Mouse (Mus musculus): Measurements from ENCODE around the gene Gm39653.
"Not testable (repeated sequence)": the region's sequence is repeated elsewhere in the genome, so short reads cannot be mapped to it uniquely, and the experiment has no call there.

The Gm39653 gene

GRCm38 (mm10) chr1:63615668-63616067 lies at the start of gene Gm39653:
TSS of gene Gm39653 (plus strand) at chr1:63615968.
- no peak for DNase-seq

- no peak for DNase-seq
These were observed 49.3 kb upstream of the Gm39653 start for GRCm38 (mm10) chr1:63566501-63566900.

GRCm38 (mm10) chr1:63567031-63567430 lies 48.7 kb upstream of the Gm39653 start:
- DNase-seq, result no peak

- DNase-seq, result no peak
These were observed 43.5 kb upstream of the Gm39653 start for GRCm38 (mm10) chr1:63572229-63572628.

- DNase-seq, result no peak
These were observed 42.3 kb upstream of the Gm39653 start for GRCm38 (mm10) chr1:63573432-63573831.

- DNase-seq, result no peak
These were observed 41.7 kb upstream of the Gm39653 start for GRCm38 (mm10) chr1:63573864-63574611.

GRCm38 (mm10) chr1:63576803-63577202 lies 39.0 kb upstream of the Gm39653 start:
- no peak for DNase-seq

- no peak for DNase-seq
These were observed 36.6 kb upstream of the Gm39653 start for GRCm38 (mm10) chr1:63579153-63579552.

GRCm38 (mm10) chr1:63586869-63587268 lies 28.9 kb upstream of the Gm39653 start:
- DNase-seq, result no peak

GRCm38 (mm10) chr1:63603870-63604500 lies 11.8 kb upstream of the Gm39653 start:
- DNase-seq, result peak; percentile 3

GRCm38 (mm10) chr1:63609613-63610012 lies 6.2 kb upstream of the Gm39653 start:
- DNase-seq, result no peak

- peak; percentile 62 for DNase-seq
These were observed 1.2 kb upstream of the Gm39653 start for GRCm38 (mm10) chr1:63614594-63614993.

- peak; percentile 4 for DNase-seq
These were observed 12.4 kb downstream of the Gm39653 start for GRCm38 (mm10) chr1:63628211-63628610.

GRCm38 (mm10) chr1:63630390-63630789 lies 14.6 kb downstream of the Gm39653 start:
- not testable (repeated sequence) for DNase-seq

GRCm38 (mm10) chr1:63639921-63640320 lies 24.2 kb downstream of the Gm39653 start:
- no peak for DNase-seq

GRCm38 (mm10) chr1:63658016-63658415 lies 42.2 kb downstream of the Gm39653 start:
- peak; percentile 66 for DNase-seq

- peak; percentile 51 for DNase-seq
These were observed 43.8 kb downstream of the Gm39653 start for GRCm38 (mm10) chr1:63659591-63659990.

- no peak for DNase-seq
These were observed 50.3 kb downstream of the Gm39653 start for GRCm38 (mm10) chr1:63666089-63666488.

- no peak for DNase-seq
These were observed 51.6 kb downstream of the Gm39653 start for GRCm38 (mm10) chr1:63667201-63667948.

- DNase-seq, result no peak
These were observed 52.4 kb downstream of the Gm39653 start for GRCm38 (mm10) chr1:63667949-63668851.

- DNase-seq, result peak; percentile 36
These were observed 53.0 kb downstream of the Gm39653 start for GRCm38 (mm10) chr1:63668852-63669160.
